Mouse (Mus musculus) cerebellum, adult 8-10 months (tissue): Measurements from ENCODE around the gene Olfr1352.
"Not testable (repeated sequence)": the region's sequence is repeated elsewhere in the genome, so short reads cannot be mapped to it uniquely, and the experiment has no call there.

Experiments
- DNase-seq: peaks from one replicate; pipeline ENCODE4 v3.0.0; 2022

Olfr1352 gene

DNA sequence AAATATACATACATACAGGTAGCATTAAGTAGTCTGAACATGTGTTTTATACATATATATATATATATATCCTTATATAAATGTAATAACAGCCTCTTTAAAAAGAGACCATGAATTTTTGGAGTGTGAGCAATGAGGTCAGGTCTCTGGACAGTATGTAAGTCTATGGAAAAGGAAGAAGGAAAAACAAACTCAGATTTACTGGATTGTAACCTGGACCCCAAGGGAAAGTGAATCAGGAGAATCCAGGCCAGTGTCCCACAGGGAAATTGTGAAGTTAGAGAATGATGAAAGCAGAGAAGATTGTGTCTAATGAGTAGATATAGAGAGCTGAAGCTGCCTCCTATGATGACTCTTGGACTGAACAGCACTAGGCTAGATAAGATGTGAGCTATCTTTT lies at the start of gene Olfr1352:
TSS of gene Olfr1352 (plus strand) at position 301 of the 400 bp plus-strand sequence.
- DNase-seq: no peak

DNA sequence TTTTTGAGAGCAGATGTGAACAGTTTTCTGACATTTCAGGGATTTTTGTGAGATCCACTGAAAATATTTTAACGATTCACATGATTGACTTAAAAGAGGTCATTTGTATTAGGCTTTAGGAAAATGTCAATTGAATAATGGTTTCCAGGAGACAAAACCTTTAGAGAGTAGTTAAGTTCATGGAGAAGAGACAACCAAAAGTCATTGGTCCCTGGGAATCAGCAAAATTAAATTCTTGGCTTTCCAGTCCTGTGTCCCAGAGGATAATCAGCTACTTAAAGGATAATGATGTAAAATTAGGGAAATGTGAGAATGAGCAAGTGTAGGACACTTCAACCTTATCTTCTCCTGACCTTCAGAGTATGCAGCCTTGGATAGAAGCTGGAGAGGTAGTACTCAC lies 30.5 kb upstream of the Olfr1352 start, which contains the start of gene Olfr8:
TSS of gene Olfr8 (plus strand) at position 301 of the 400 bp plus-strand sequence.
- DNase-seq: not testable (repeated sequence)

DNA sequence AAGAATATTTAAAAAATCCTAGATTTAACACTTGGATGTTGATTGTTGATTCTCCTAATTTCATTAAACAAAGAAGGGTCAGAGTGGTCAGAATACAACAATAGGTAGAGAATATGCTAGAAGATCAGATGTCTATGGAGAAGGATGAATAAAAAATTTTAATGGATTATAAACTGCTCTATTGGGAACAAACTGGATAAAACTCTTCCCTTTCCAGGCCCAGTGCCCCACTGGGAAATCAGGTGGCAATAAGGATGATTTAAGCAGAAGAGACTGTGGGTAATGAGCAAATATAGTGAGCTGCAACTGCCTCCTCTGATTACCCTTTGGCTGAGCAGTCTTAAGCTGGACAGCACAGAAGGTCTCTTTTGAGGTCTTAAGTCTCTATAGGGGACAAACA lies 17.8 kb upstream of the Olfr1352 start, which contains the start of gene Olfr1353:
TSS of gene Olfr1353 (plus strand) at position 301 of the 400 bp plus-strand sequence.
- DNase-seq: not testable (repeated sequence)

DNA sequence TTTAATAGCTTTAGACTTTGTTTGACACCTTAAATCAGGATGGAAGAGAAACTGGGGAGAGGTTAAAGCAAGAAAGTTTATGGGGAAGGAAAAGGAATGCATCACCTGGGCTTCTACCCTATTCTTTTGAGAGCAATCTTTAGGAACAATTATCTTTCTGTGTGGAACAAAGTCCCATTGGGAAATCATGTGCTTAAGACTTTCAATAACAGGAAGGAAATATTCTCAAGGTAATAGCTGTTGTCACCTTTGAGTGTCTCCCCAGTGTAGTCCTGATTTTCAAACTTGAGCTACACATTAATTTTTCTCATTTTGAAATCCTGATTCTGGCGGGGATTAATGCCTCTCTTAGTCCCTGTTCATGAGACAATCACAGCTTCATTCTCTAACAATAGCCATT lies 31.3 kb downstream of the Olfr1352 start, which contains the start of gene Olfr1351:
TSS of gene Olfr1351 (plus strand) at position 301 of the 400 bp plus-strand sequence.
- no peak for DNase-seq

DNA sequence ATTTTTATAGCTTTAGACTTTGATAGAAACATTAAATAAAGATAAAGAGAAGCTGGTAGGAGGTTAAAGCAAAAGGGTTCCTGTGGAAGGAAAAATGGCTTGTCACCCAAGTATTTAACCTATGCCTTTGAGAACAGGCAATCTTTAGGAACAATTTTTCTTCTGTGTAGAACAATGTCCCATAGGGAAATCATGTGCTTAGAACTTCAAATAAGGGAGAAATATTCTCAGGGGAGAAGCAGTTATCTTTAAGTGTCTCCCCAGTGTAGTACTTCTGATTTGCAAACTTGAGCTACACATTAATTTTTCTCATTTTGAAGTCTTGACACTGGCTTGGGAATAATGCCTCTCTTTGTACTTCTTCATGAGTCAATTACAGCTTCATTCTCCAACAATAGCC lies 47.6 kb downstream of the Olfr1352 start, which contains the start of gene Olfr57:
TSS of gene Olfr57 (plus strand) at position 301 of the 400 bp plus-strand sequence.
- no peak for DNase-seq
